Mouse (Mus musculus): ENCODE data around the gene Cxcr4. TPM values are rescaled to one million over a fixed set of nuclear protein-coding genes. Genes with fewer than 3 reads are reported as not detected.

Cxcr4 gene
- polyA plus RNA-seq, 1 experiment from 2014 or later = 15.5 TPM

GRCm38 (mm10) chr1:128569992-128570648, 22.0 kb downstream of the Cxcr4 start:
- H3K27me3 ChIP-seq (ENCODE audit: control insufficient read depth, insufficient read depth, low read length) = no peaks in the 10 kb centered on the region
- H3K4me2 ChIP-seq (ENCODE audit: low read depth) = no peak overlapping the region
- ATAC-seq (ENCODE audit: insufficient read depth, low FRiP score, low TSS enrichment) (no peak), DNase-seq (ENCODE audit: low spot score) (no peak)
- 85% methylated on average over 17 of the region's 17 CpGs for WGBS
- H3K9ac ChIP-seq (ENCODE audit: low read length) = no peak overlapping the region
- H3K27ac ChIP-seq (ENCODE audit: low read depth, low read length) = no peak overlapping the region
- no peaks in the 10 kb centered on the region for H3K9me3 ChIP-seq (ENCODE audit: control insufficient read depth, low read length)
- no peaks in the 10 kb centered on the region for H3K4me1 ChIP-seq (ENCODE audit: control insufficient read depth, insufficient read depth, low read length)
- H3K4me3 ChIP-seq (ENCODE audit: low read depth, low read length) = no peak overlapping the region
- no peaks in the 10 kb centered on the region for H3K36me3 ChIP-seq (ENCODE audit: control insufficient read depth, insufficient read depth, low read length)

- Histone ChIP-seq H3K36me3 (ENCODE audit: control insufficient read depth, insufficient read depth, low read length) (no peaks in the 10 kb centered on the region), H3K27ac (ENCODE audit: low read depth, low read length) (no peak overlapping the region), H3K4me2 (ENCODE audit: low read depth) (no peak overlapping the region), H3K4me3 (ENCODE audit: low read depth, low read length) (no peak overlapping the region), H3K27me3 (ENCODE audit: control insufficient read depth, insufficient read depth, low read length) (no peaks in the 10 kb centered on the region), H3K4me1 (ENCODE audit: control insufficient read depth, insufficient read depth, low read length) (no peaks in the 10 kb centered on the region), H3K9ac (ENCODE audit: low read length) (no peak overlapping the region), H3K9me3 (ENCODE audit: control insufficient read depth, low read length) (no peaks in the 10 kb centered on the region)
- WGBS = 82% methylated on average over 12 of the region's 12 CpGs
- DNase-seq (ENCODE audit: low spot score) = no peak
- peak; percentile 28; the same call in 1 of the 2 replicates for ATAC-seq (ENCODE audit: insufficient read depth, low FRiP score, low TSS enrichment)
Measured at GRCm38 (mm10) chr1:128567224-128568197, 24.6 kb downstream of the Cxcr4 start.

GRCm38 (mm10) chr1:128563905-128564304, 28.2 kb downstream of the Cxcr4 start:
- no peaks in the 10 kb centered on the region for H3K4me1 ChIP-seq (ENCODE audit: control insufficient read depth, insufficient read depth, low read length)
- no peak overlapping the region for H3K4me3 ChIP-seq (ENCODE audit: low read depth, low read length)
- no peak overlapping the region for H3K4me2 ChIP-seq (ENCODE audit: low read depth)
- no peaks in the 10 kb centered on the region for H3K9me3 ChIP-seq (ENCODE audit: control insufficient read depth, low read length)
- no peak overlapping the region for H3K27ac ChIP-seq (ENCODE audit: low read depth, low read length)
- 84% methylated on average over 3 of the region's 3 CpGs for WGBS
- DNase-seq (ENCODE audit: low spot score) (no peak), ATAC-seq (ENCODE audit: insufficient read depth, low FRiP score, low TSS enrichment) (no peak)
- no peaks in the 10 kb centered on the region for H3K27me3 ChIP-seq (ENCODE audit: control insufficient read depth, insufficient read depth, low read length)
- no peaks in the 10 kb centered on the region for H3K36me3 ChIP-seq (ENCODE audit: control insufficient read depth, insufficient read depth, low read length)
- no peak overlapping the region for H3K9ac ChIP-seq (ENCODE audit: low read length)

DNA sequence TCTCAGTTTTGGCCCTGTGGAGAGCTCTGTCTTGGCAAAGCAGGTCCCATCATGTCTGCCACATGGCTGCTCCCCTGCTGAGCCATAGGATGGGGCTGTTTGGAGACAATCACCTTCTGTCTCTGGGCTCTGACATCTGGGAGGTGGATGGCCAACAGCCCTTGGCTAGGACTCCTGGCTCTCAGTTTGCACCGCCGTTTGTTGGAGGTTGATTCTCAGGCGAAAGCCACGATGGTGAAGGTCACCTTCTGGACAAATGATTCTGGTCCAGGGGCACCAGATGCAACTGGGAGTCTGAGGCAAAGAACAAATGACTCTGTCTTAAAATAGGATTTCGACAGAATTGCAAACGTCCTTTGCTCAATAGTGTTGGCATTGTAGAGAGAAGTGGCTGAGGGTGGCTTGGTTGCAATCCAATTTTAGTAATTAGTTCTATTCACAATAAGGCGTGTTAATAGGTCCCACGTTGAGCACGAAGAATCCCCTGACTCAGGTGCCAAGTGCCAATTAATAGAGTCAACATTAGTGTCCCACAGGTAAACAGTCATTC, 30.7 kb downstream of the Cxcr4 start:
- no peak overlapping the region for H3K27ac ChIP-seq (ENCODE audit: low read depth, low read length)
- no peak for DNase-seq (ENCODE audit: low spot score)

GRCm38 (mm10) chr1:128560452-128561324, 31.4 kb downstream of the Cxcr4 start:
- DNase-seq (ENCODE audit: low spot score) (no peak), ATAC-seq (ENCODE audit: insufficient read depth, low FRiP score, low TSS enrichment) (no peak)
- H3K9me3 ChIP-seq (ENCODE audit: control insufficient read depth, low read length) = no peaks in the 10 kb centered on the region
- H3K4me2 ChIP-seq (ENCODE audit: low read depth) = no peak overlapping the region
- 80% methylated on average over 14 of the region's 14 CpGs for WGBS
- no peaks in the 10 kb centered on the region for H3K36me3 ChIP-seq (ENCODE audit: control insufficient read depth, insufficient read depth, low read length)
- H3K27ac ChIP-seq (ENCODE audit: low read depth, low read length) = no peak overlapping the region
- no peak overlapping the region for H3K9ac ChIP-seq (ENCODE audit: low read length)
- H3K4me1 ChIP-seq (ENCODE audit: control insufficient read depth, insufficient read depth, low read length) = no peaks in the 10 kb centered on the region
- H3K27me3 ChIP-seq (ENCODE audit: control insufficient read depth, insufficient read depth, low read length) = no peaks in the 10 kb centered on the region
- no peak overlapping the region for H3K4me3 ChIP-seq (ENCODE audit: low read depth, low read length)

More for the DNA sequence above, 30.7 kb downstream of the Cxcr4 start:
- no peak for ATAC-seq (ENCODE audit: insufficient read depth, low FRiP score, low TSS enrichment)
- H3K4me3 ChIP-seq (ENCODE audit: low read depth, low read length) = no peak overlapping the region
- 88% methylated on average over 9 of the region's 9 CpGs for WGBS
- H3K9me3 ChIP-seq (ENCODE audit: control insufficient read depth, low read length) = no peaks in the 10 kb centered on the region
- no peak overlapping the region for H3K9ac ChIP-seq (ENCODE audit: low read length)
- H3K36me3 ChIP-seq (ENCODE audit: control insufficient read depth, insufficient read depth, low read length) = no peaks in the 10 kb centered on the region
- H3K27me3 ChIP-seq (ENCODE audit: control insufficient read depth, insufficient read depth, low read length) = no peaks in the 10 kb centered on the region
- no peaks in the 10 kb centered on the region for H3K4me1 ChIP-seq (ENCODE audit: control insufficient read depth, insufficient read depth, low read length)
- no peak overlapping the region for H3K4me2 ChIP-seq (ENCODE audit: low read depth)

DNA sequence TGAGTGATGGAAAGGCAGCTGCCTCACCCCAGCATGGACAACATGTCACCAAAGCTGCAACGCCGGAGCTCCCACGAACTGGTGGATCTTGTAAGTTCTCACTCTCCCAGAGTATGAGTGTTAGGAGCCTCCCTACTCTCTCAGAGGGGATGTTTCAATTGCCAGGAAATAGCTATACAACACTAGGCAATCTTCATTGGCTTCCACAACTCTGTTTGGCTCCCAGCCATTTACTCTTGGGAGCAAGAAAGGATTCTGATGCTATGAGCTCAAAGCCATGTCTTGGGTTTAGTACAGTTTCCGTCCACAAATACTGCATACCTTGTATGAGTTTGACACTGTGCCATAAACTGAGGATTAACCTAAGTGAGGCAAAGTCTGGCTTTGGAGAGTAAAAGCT, 34.1 kb downstream of the Cxcr4 start:
- H3K4me1 ChIP-seq (ENCODE audit: control insufficient read depth, insufficient read depth, low read length) = no peaks in the 10 kb centered on the region
- no peak for ATAC-seq (ENCODE audit: insufficient read depth, low FRiP score, low TSS enrichment)
- H3K9me3 ChIP-seq (ENCODE audit: control insufficient read depth, low read length) = no peaks in the 10 kb centered on the region
- no peak overlapping the region for H3K4me3 ChIP-seq (ENCODE audit: low read depth, low read length)
- H3K4me2 ChIP-seq (ENCODE audit: low read depth) = no peak overlapping the region
- H3K36me3 ChIP-seq (ENCODE audit: control insufficient read depth, insufficient read depth, low read length) = no peaks in the 10 kb centered on the region
- 92% methylated on average over 4 of the region's 4 CpGs for WGBS
- no peak for DNase-seq (ENCODE audit: low spot score)
- no peak overlapping the region for H3K9ac ChIP-seq (ENCODE audit: low read length)
- H3K27me3 ChIP-seq (ENCODE audit: control insufficient read depth, insufficient read depth, low read length) = no peaks in the 10 kb centered on the region
- no peak overlapping the region for H3K27ac ChIP-seq (ENCODE audit: low read depth, low read length)

GRCm38 (mm10) chr1:128552545-128552944, 39.5 kb downstream of the Cxcr4 start:
- H3K9me3 ChIP-seq (ENCODE audit: control insufficient read depth, low read length) = no peaks in the 10 kb centered on the region
- H3K36me3 ChIP-seq (ENCODE audit: control insufficient read depth, insufficient read depth, low read length) = no peaks in the 10 kb centered on the region
- peaks cover 5% of the 10 kb centered on the region; the same call in 1 of the 2 replicates for H3K4me1 ChIP-seq (ENCODE audit: control insufficient read depth, insufficient read depth, low read length)
- no peak overlapping the region for H3K4me3 ChIP-seq (ENCODE audit: low read depth, low read length)
- H3K27me3 ChIP-seq (ENCODE audit: control insufficient read depth, insufficient read depth, low read length) = no peaks in the 10 kb centered on the region
- DNase-seq (ENCODE audit: low spot score) = no peak
- H3K9ac ChIP-seq (ENCODE audit: low read length) = no peak overlapping the region
- no peak overlapping the region for H3K27ac ChIP-seq (ENCODE audit: low read depth, low read length)
- no peak for ATAC-seq (ENCODE audit: insufficient read depth, low FRiP score, low TSS enrichment)
- H3K4me2 ChIP-seq (ENCODE audit: low read depth) = no peak overlapping the region

DNA sequence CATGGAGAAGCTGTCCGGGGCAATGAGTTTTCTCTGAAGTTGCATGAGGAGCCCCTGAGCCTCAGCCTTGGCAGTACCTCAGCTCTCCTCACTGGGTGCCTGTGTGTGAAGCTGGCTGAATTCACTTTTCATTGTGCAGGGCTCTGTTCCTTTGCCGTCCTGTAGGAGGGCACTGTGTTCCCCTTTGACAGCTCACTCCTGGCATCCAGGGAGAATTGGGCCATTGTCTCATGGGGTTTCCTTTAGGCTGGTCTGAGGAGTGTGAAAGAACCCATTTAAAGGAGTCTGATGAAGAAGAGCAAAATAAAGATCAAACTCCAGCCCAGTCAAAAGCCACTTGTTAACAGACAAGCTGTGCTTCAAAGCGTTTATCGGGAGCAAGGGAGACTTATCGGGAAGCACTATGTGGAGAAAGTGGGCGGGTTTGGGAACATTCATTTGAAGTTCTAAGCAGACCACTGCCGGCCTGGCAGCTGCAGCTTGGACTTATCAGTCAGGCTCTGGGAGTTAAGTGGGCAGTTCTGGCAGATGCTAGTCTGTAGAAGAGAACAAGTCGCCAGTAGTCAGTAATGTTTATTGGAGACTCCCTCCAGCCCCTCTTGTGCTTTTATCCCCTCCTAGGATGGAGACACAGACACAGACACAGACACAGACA, 40.2 kb downstream of the Cxcr4 start:
- no peak overlapping the region for H3K4me3 ChIP-seq (ENCODE audit: low read depth, low read length)
- H3K4me2 ChIP-seq (ENCODE audit: low read depth) = no peak overlapping the region
- peak; percentile 76 for ATAC-seq (ENCODE audit: insufficient read depth, low FRiP score, low TSS enrichment)
- peaks cover 7% of the 10 kb centered on the region; the same call in 1 of the 2 replicates for H3K4me1 ChIP-seq (ENCODE audit: control insufficient read depth, insufficient read depth, low read length)
- no peaks in the 10 kb centered on the region for H3K36me3 ChIP-seq (ENCODE audit: control insufficient read depth, insufficient read depth, low read length)
- WGBS = 29% methylated on average over 8 of the region's 8 CpGs
- H3K9ac ChIP-seq (ENCODE audit: low read length) = no peak overlapping the region
- DNase-seq (ENCODE audit: low spot score) = peak; percentile 37
- H3K27me3 ChIP-seq (ENCODE audit: control insufficient read depth, insufficient read depth, low read length) = no peaks in the 10 kb centered on the region
- no peaks in the 10 kb centered on the region for H3K9me3 ChIP-seq (ENCODE audit: control insufficient read depth, low read length)
- H3K27ac ChIP-seq (ENCODE audit: low read depth, low read length) = 0 out of 2 replicates have a peak overlapping the region, but pooled peaks have one; percentile 37

All from neural tube, embryonic 11.5 days (tissue).